Comparison of ENCODE assay signal across 8 mouse cellular contexts in the genomic region with DNA sequence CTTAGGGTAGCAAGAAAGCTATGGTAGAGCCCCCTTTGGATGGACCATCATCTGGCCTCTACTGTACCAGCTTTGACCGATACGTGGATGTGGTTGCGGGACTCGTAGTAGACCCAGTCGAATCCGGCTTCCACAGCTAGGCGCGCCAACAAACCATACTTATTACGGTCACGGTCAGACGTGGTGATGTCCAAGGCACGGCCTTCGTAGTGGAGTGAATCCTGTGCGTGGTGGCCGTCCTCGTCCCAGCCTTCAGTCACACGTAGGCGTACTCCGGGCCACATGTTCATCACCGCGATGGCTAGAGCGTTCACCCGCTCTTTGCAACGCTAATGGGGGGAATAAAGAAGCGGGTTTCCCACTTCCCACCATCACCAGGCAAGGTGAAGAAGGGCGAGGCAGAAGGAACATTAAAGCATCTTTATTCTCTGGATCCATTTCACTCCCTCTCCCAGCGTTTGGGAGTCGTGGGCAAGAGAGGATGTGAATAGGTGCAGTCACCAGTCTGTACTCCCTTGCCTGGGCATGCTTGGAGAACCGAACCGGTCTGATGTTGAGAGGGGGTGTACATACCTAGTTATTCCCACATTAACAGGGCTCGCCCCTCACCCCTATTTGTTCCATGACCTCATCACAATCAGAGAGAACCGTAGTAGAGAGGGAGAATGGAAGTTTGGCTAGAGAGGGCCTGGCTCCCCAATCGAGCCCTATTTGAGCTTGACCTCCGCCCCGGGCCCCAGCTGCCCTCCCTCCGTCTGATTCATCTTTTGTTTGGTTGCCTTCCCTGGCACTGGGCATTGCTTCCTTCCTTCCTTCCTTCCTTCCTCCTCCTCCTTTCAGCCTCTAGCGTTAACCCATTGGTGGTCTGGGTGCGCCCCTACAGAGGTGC. TPM values are rescaled to one million over a fixed set of nuclear protein-coding genes. Genes with fewer than 3 reads are reported as not detected.
DNase-seq lines count a peak whose midpoint lies in the region; ATAC-seq and TF ChIP-seq lines count a peak whose summit lies in the region.

No protein-coding gene starts in this region.

- H3K27ac ChIP-seq in cortical plate, adult 2 months (ENCODE audit: insufficient read depth, low read length), result no peak overlapping the region
- no peak overlapping the region for H3K27ac ChIP-seq in hindbrain, embryonic 13.5 days

- peaks cover 3% of the 10 kb centered on the region for H3K4me1 ChIP-seq in cortical plate, adult 2 months (ENCODE audit: control insufficient read depth, insufficient read depth, low read length)
- peaks cover 46% of the 10 kb centered on the region for H3K4me1 ChIP-seq in hindbrain, embryonic 13.5 days (replicated peaks)

- H3K36me3 ChIP-seq in hindbrain, embryonic 13.5 days, result no peaks in the 10 kb centered on the region

- peaks cover 95% of the 10 kb centered on the region for H3K27me3 ChIP-seq in hindbrain, embryonic 13.5 days

- peak overlapping the region; percentile 95 for H3K4me2 ChIP-seq in hindbrain, embryonic 13.5 days

- no peak for TF ChIP-seq POLR2A in cortical plate, adult 2 months (IDR thresholded peaks at IDR 0.05; ENCODE audit: extremely low read depth, insufficient read depth, low read length)

- 2% methylated on average over 38 of the region's 38 CpGs for WGBS in hindbrain, embryonic 13.5 days

- ATAC-seq in hindbrain, embryonic 13.5 days (ENCODE audit: low FRiP score), result peak; percentile 29; the same call in 1 of the 2 replicates
- no peak for ATAC-seq in frontal cortex, adult (ENCODE audit: low TSS enrichment)

- H3K9me3 ChIP-seq in hindbrain, embryonic 13.5 days, result no peaks in the 10 kb centered on the region

- peak overlapping the region; percentile 69; the same call in 1 of the 2 replicates for H3K9ac ChIP-seq in hindbrain, embryonic 13.5 days

- no peak for TF ChIP-seq CTCF in cortical plate, adult 2 months (IDR thresholded peaks at IDR 0.05; ENCODE audit: extremely low read depth, insufficient read depth, low read length)

- peak overlapping the region; percentile 44; the same call in 1 of the 2 replicates for H3K4me3 ChIP-seq in cortical plate, adult 2 months (ENCODE audit: insufficient read depth, low read length)
- H3K4me3 ChIP-seq in hindbrain, embryonic 13.5 days, result peak overlapping the region; percentile 49

- peak; percentile 29 for DNase-seq in adrenal gland, postnatal 25 days
- DNase-seq in adrenal gland, adult 8-10 months, result no peak
- DNase-seq in lung, postnatal 36 days, result peak; percentile 54
- no peak for DNase-seq in layer of hippocampus, adult 9-11 months
- DNase-seq in cerebellum, adult 9-10 months, result no peak

RNA-seq across cellular contexts. Expression of gene Rhebl1, which starts 0.7 kb away (rescaled TPM):
- 3.7 and 4.4 TPM in 2 replicates for total RNA-seq in adrenal gland, postnatal 25 days (2021)
- total RNA-seq in adrenal gland, adult 8-10 months (2022), result 1 to 10 TPM; 2.8 to 7.2 (median 4.2) TPM
- polyA plus RNA-seq in cortical plate, adult 2 months (2012; rRNA removed), result 18.3 and 19.9 TPM in 2 replicates
- polyA plus RNA-seq in hindbrain, embryonic 13.5 days (2015; fragmentation: Nextera tagmentation; extraction: Ambion mirVana), result 29.7 and 34.7 TPM in 2 replicates

RNA-seq across cellular contexts. Expression of gene Dhh, which starts 3.4 kb away (rescaled TPM):
- total RNA-seq in adrenal gland, postnatal 25 days (2021), result 1.1 and 2.4 TPM in 2 replicates
- 1 to 10 TPM; 1.8 to 3.8 (median 2.1) TPM for total RNA-seq in adrenal gland, adult 8-10 months (2022)
- 0.25 and 0.28 TPM in 2 replicates for polyA plus RNA-seq in cortical plate, adult 2 months (2012; rRNA removed)
- 1.7 and 2.2 TPM in 2 replicates for polyA plus RNA-seq in hindbrain, embryonic 13.5 days (2015; fragmentation: Nextera tagmentation; extraction: Ambion mirVana)

RNA-seq across cellular contexts. Expression of gene Lmbr1l, which starts 23.0 kb away (rescaled TPM):
- 25.2 and 30.5 TPM in 2 replicates for total RNA-seq in adrenal gland, postnatal 25 days (2021)
- total RNA-seq in adrenal gland, adult 8-10 months (2022), result 10 to 100 TPM; 12.3 to 33.2 (median 27.8) TPM
- polyA plus RNA-seq in cortical plate, adult 2 months (2012; rRNA removed), result 24.7 and 27.1 TPM in 2 replicates
- 37.7 and 38.3 TPM in 2 replicates for polyA plus RNA-seq in hindbrain, embryonic 13.5 days (2015; fragmentation: Nextera tagmentation; extraction: Ambion mirVana)

RNA-seq across cellular contexts. Expression of gene Kmt2d, which starts 24.0 kb away (rescaled TPM):
- 63.0 and 83.0 TPM in 2 replicates for total RNA-seq in adrenal gland, postnatal 25 days (2021)
- total RNA-seq in adrenal gland, adult 8-10 months (2022), result 100 to 1,000 TPM in 1 of 4 experiments, 10 to 100 TPM in 3; 61.7 to 114 (median 71.8) TPM
- 33.0 and 37.9 TPM in 2 replicates for polyA plus RNA-seq in cortical plate, adult 2 months (2012; rRNA removed)
- polyA plus RNA-seq in hindbrain, embryonic 13.5 days (2015; fragmentation: Nextera tagmentation; extraction: Ambion mirVana), result 11.6 and 12.1 TPM in 2 replicates

RNA-seq across cellular contexts. Expression of gene Tuba1b, which starts 39.4 kb away (rescaled TPM):
- 285 and 323 TPM in 2 replicates for total RNA-seq in adrenal gland, postnatal 25 days (2021)
- total RNA-seq in adrenal gland, adult 8-10 months (2022), result 100 to 1,000 TPM; 199 to 221 (median 208) TPM
- 1,160 and 1,231 TPM in 2 replicates for polyA plus RNA-seq in cortical plate, adult 2 months (2012; rRNA removed)
- 1,016 and 1,054 TPM in 2 replicates for polyA plus RNA-seq in hindbrain, embryonic 13.5 days (2015; fragmentation: Nextera tagmentation; extraction: Ambion mirVana)

Comparison
In these comparisons a context has a peak if more than half of its experiments do, and no peak if none do; other contexts are left out.
1. DNase-seq: peak in adrenal gland, postnatal 25 days (single experiment) and lung, postnatal 36 days (single experiment); none in adrenal gland, adult 8-10 months (single experiment), layer of hippocampus, adult 9-11 months (single experiment) and cerebellum, adult 9-10 months (single experiment).